Mouse (Mus musculus): ENCODE data around the gene Dnm1.

The Dnm1 gene

DNA sequence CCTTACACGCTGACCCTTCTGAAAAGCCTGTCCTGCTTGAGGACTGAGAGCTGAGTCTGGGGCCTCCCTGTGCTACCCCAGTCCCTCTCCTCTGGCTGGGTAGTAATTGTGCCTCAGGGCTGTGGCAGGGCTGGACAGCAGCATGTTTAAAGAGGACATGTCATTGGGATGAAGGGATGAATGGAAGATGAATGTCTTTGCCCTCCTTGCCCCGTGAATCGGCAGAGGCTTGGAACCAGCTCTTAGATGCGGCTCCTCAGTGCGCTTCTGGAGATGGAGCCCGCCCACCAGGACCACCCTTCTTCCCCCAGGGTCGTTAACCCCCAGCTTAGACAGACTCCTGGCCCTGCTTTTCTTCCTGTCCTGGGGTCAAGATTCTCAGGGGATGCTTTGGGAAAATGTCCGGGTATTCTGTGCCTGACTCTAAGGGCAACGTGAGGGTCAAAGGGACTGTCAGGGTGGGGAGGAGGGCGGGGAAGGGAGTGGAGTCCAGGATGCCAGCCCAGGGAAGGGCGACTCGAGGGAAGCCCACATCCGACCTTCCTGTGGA lies 24.2 kb downstream of the Dnm1 start:
- CTCF ChIA-PET, result interaction anchor here (0.6 to 2.3 kb wide), 9 partner anchors 21 to 154 kb away, joined by 3 to 9 read pairs (median 4); no protein-coding TSS in a partner anchor

DNA sequence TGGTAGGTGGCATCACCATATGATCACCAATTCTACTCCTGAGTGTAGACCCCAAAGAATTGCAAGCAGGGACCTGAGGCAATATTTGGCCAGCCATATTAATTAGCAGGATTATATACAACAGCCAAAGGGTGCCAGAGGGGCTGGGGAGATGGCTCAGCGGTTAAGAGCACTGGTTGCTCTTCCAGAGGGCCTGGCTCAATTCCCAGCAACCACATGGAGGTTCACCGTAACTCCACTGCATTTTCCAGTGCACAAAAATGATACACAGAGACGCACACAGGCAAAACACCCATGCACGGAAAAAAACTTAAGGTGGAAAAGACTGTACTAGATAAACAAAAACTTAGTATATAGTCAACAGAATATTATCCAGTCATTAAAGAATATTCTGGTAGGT lies 25.9 kb downstream of the Dnm1 start:
- ChIA-PET CTCF (interaction anchor here in 1 of 4 experiments (1.4 kb wide), 1 partner anchor 20 kb away, joined by 4 read pairs; no protein-coding TSS in a partner anchor), POLR2A (interaction anchor here in 1 of 4 experiments (3.1 kb wide), 1 partner anchor 14 kb away, joined by 10 read pairs; no protein-coding TSS in a partner anchor)

More for the DNA sequence above, 24.2 kb downstream of the Dnm1 start:
- POLR2A ChIA-PET, result interaction anchor here in 2 of 4 experiments (0.8 to 3.1 kb wide), 5 partner anchors 11 to 22 kb away, joined by 3 to 10 read pairs (median 6); no protein-coding TSS in a partner anchor

DNA sequence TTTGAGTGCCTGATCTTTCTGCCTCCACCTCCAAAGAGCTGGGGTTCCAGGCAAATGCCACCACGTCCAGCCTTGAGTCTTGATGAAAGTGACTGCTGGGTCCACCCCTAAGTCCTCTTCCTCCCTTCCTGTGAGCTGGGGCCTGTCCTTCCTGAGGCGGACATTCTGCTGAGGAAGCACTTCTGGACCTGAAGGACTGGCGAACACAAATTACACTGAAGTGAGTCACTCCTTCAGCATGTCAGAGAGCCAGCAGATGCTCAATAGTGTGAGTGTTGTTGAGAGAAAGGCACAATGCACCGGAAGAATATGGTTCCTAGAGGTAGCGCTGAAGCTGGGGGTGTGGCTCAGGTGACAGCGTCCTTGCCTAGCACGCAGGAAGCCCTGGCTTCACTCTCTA lies 27.8 kb downstream of the Dnm1 start:
- ChIA-PET CTCF (interaction anchor here in 3 of 4 experiments (0.6 to 2.2 kb wide), 4 partner anchors 10 to 497 kb away, joined by 3 to 7 read pairs (median 3); no protein-coding TSS in a partner anchor), POLR2A (interaction anchor here in 3 of 4 experiments (0.7 to 1.3 kb wide), 3 partner anchors 80 to 166 kb away, joined by 3 read pairs; no protein-coding TSS in a partner anchor)

DNA sequence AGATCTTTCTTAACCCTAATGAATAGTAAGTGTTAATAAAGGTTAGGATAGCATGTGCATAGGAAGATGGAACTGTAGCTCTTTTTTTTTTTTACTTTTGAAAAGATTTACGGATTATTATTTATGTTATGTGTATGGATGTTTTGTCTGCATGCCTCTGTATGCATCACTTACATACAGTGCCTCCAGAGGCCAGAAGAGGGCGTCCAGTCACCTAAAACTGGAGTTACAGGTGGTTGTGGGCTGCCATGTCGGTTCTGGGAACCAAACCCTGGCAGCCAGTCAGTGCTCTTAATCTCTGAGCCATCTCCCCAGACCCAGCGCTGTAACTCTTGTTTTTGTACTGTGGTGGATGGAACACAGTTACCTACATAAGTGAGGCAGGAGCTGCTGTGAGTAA lies 28.8 kb downstream of the Dnm1 start:
- CTCF ChIA-PET, result interaction anchor here (0.5 to 2.2 kb wide), 10 partner anchors 16 to 319 kb away, joined by 3 to 7 read pairs (median 4); no protein-coding TSS in a partner anchor
- POLR2A ChIA-PET, result interaction anchor here (0.6 to 1.8 kb wide), 6 partner anchors 12 to 325 kb away, joined by 3 to 5 read pairs (median 3); no protein-coding TSS in a partner anchor

DNA sequence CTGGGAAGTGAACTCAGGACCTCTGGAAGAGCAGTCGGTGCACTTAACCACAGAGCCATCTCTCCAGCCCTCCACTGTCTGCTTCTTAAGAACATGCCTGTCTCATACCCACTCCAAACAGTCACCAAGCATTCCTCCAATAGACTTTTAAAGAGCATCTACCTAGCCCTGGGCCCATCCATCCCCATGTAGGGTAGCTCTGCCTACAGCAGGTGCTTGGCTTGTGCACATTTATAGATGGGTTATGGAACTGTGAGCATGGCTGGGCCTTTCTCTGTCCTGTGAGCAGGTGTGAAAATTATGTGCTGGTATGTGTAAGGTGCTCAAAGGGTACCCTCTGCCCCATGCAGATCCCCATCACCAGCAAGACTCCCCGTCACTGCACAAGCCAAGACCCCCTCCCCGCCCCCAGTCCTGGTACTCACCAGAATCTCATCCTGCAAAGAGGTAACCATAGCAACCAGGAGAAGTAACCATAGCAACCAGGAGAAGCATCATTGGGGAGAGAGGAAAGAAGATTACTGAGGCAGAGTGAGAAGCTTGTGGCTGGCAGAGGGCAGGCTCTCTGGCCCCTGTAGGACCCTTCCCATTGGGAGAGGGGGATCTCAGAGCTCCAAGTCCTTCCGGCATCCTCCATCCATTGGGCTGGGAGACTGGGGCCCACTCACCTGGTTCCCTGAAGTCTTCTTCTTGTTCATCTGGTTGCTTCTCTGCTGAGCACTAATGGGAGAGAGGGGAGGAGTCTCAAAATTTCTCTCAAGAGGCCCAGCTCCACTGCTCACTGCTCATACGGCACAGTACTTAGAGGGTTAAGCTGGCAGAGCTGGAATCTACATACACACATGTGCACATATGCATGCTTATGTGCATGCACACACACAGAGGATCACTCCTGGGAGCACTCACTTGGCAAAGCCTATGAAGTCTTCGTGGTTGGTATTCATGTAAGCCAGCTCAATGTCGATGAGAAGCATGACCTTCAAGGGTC lies 30.1 kb downstream of the Dnm1 start:
- CTCF ChIA-PET, result interaction anchor here in 3 of 4 experiments (0.5 to 1.8 kb wide), 6 partner anchors 18 to 372 kb away, joined by 3 to 5 read pairs (median 3); no protein-coding TSS in a partner anchor
- POLR2A ChIA-PET, result interaction anchor here in 2 of 4 experiments (0.6 to 1.8 kb wide), 2 partner anchors 10 to 369 kb away, joined by 3 to 5 read pairs; no protein-coding TSS in a partner anchor

DNA sequence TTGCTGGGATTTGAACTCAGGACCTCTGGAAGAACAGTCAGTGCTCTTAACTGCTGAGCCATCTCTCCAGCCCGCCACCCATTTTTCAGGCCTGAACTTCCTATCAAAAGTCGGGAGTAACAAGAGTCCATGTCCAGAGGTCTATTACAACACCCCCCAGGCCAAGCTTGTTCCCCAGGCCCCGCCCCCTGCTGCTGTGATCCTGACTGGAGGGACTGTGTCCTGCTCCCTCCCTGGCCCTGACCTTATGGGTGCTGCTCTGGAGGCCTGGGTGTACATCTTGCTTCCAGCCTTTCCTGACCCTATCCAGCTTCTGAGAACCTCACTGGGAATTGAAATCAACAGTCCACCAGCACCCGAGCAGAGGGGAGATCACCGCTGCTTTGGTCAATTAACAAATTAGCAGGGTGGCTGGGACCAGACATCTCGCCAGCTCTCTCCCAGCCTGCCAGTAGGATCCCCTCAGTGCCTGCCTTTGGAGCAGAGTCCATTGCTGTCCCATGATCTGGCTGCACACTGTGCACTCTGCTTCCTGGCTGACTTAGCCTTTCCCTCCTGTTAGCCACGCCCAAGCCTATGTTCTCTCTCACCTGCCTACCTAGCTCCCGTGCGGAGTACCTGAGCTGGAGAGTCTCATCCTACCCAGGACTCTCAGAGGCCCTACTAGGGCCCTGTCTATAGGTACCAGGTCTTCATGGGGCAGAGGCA lies 31.4 kb downstream of the Dnm1 start:
- CTCF ChIA-PET, result interaction anchor here in 2 of 4 experiments (0.7 kb wide), 2 partner anchors 14 to 18 kb away, joined by 3 read pairs; no protein-coding TSS in a partner anchor
- POLR2A ChIA-PET, result interaction anchor here in 2 of 4 experiments (0.8 to 1.6 kb wide), 2 partner anchors 9 to 14 kb away, joined by 3 to 8 read pairs; no protein-coding TSS in a partner anchor

DNA sequence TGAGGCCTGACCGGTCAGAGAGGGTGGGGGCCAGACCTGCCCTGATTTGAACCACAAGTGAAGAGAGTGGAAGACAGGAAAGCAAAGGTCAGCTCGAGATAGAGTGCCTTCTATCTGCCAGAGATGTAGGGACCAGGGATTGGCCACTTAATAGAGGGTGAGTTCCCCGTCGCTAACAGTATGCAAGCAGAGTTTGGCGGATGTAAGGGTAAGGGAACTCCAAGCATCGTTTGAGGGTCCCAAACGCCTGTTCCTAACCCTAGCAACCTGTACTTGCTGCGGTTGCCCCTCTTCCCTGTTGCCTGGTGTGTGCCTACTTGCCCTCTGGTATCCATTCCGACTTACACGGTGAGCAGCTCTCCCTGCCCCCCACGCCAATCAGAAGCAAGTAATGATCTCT lies 32.4 kb downstream of the Dnm1 start:
- POLR2A ChIA-PET, result interaction anchor here in 1 of 4 experiments (1.6 kb wide), 1 partner anchor 8 kb away, joined by 8 read pairs; no protein-coding TSS in a partner anchor
- CTCF ChIA-PET, result interaction anchor here in 2 of 4 experiments (0.6 to 0.7 kb wide), 3 partner anchors 11 to 121 kb away, joined by 3 to 4 read pairs (median 3); partner anchors contain the start of gene Ciz1 (in 1 of the 2)

DNA sequence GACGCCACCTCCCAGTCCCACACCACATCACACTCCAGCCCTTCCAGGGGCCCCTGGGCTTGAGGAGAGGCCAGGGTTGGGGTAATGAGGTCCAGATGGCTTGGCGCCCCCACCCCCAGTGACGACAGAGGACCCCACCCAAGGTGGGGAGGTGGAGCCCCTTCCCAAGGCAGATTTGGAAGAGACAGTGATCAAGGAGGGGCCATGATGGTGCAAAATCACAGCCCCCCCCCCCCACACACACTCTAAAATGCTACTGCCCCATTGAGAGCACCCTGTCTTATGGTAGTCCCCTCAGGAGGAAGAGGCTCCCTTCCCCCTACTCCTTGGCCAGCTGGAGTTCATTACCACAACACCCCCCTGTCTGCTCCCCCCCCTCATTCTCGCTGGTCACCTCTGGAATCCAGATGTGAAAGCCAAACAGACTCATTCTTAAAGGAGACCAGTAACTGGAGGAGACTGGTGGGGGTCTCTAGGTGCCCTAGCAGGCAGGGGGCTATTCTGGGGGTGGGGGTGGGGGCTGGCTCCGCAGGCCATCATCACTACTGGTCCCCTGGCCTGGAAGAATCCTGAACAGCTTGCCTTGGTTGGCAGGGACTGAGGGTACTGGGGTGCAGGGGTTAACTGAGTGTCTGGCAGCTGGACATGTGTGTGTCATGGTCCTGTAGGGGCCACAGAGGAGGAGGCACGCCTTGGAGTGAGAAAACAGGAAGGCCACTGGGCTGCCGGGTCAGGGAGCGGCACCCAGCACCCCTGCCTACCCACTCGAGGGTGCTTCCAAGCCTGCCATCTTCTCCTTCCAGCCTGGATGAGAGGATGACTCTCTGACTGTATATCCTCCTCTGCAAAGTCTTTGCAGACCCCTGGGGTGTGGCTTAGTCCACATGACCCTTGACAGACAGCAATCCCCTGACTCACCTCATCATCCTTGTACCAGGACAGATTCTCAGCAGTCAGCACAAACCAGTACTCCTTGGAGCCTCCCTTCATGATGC lies 33.3 kb downstream of the Dnm1 start:
- ChIA-PET CTCF (interaction anchor here (0.6 to 1.8 kb wide), 7 partner anchors 12 to 266 kb away, joined by 3 to 10 read pairs (median 5); no protein-coding TSS in a partner anchor), POLR2A (interaction anchor here in 3 of 4 experiments (0.5 to 0.7 kb wide), 3 partner anchors 59 to 746 kb away, joined by 3 read pairs; no protein-coding TSS in a partner anchor)

DNA sequence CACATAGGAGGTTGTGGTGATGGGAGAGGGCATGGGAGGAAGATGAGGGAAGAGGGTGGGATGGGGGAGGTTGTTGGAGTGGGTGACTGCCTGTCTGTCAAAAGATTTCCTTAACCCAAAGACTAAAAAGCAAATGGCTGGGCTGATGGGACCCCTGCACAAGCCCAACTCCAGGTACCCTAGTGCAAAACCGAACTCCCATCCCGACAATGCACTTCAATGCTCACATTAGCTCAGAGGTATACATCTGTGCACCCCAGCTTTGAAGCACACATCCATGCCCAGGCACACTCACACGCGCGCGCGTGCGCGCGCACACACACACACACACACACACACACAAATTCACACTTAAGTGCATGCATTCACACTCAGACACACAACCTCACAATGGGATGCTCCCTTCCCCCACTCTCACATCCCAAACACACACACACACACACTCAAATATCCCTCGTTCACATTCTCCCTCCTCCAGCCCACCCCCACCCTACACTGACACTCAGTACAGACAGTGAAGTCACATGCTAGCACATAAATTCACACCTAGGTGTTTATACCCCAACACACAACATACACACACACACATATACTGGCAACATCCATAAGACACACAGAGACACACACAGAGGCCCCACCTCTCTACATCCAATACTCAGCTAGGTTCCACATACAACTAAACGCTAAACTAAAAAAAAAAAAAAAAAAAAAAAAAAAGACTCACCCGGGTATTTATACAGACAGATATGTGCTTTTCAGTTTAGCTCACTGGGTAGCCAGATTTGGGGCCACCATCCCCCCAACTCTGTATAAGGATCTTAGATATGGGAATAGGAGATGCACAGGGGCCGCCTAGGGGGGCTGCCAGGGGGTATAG lies 34.2 kb downstream of the Dnm1 start:
- POLR2A ChIA-PET, result interaction anchor here in 2 of 4 experiments (0.5 to 1.0 kb wide), 3 partner anchors 10 to 745 kb away, joined by 3 read pairs; no protein-coding TSS in a partner anchor

DNA sequence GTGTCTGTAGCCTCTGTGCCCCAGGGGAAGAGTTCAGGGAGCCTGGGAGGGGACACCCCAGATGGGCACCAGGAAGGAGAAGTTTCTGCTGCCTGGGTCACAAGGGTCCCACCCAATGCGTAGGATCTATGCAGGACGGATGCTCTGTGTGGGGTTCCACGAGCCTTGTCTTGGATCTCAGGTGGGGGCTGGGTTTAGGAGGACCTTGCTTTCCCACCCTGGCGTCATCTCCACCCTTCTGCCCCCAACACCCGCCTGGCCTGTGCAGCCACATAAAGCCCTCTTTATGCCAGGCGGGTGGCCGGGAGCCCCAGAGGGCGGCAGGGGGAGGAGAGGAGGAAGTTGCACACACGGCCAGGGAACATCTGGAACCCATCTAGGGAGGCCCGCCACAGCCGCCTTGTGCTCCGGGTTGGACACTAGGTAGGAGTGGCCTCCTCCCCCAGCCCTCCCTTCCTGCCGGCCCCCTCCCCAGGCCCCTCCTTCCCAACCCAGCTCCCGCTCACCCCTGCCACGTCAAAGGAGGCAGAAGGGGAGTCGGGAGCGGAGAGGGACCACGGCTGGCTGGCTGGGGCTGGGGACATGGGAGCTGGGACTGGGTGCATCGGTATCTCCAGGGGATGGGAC lies 35.2 kb downstream of the Dnm1 start:
- CTCF ChIA-PET, result interaction anchor here in 3 of 4 experiments (0.6 to 1.9 kb wide), 9 partner anchors 10 to 171 kb away, joined by 3 to 10 read pairs (median 3); partner anchors contain the start of gene Pomt1 (in 1 of the 3)
- POLR2A ChIA-PET, result interaction anchor here in 1 of 4 experiments (1.0 kb wide), 1 partner anchor 11 kb away, joined by 3 read pairs; no protein-coding TSS in a partner anchor

More for the DNA sequence above, 34.2 kb downstream of the Dnm1 start:
- CTCF ChIA-PET, result interaction anchor here in 3 of 4 experiments (0.6 to 1.8 kb wide), 11 partner anchors 11 to 835 kb away, joined by 3 to 10 read pairs (median 5); partner anchors contain the start of gene Pomt1 (in 1 of the 3)

DNA sequence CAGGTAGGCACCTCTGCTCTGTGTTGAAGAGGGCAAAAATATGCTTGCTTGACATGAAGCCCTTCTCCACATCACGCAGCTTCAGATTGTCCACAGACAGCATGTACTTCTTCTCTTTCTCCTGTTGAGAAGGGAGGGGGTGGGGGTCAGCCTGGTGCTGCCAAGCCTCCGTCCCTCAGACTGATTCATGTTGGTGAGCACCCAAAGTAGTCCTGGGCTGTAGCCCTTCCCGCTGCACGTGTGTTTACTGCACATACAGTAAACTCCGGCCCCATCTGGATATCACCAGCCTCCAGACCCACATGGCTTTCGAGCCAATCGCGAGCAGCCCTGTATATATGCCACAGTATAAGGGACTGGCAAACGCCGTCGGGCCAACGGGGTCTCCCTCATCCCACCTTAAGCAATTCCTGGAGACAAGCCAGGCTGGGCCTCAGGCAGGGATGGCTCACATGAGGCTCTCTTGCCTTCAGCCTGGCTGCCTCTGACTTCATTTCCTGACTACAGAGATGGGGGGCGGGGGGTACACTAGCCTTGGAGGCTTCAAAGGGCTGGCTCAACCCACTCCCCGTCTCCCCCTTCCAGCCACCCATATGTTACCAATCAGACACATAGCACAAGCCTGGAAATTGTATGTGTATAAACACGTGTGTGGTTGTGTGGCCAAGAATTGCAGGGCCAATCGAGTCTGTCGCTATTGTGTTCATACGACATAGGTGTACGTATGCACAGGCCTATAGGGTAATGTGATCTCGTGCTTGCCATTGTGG lies 36.1 kb downstream of the Dnm1 start:
- POLR2A ChIA-PET, result interaction anchor here in 2 of 4 experiments (0.6 to 1.5 kb wide), 4 partner anchors 13 to 198 kb away, joined by 3 to 9 read pairs (median 4); no protein-coding TSS in a partner anchor
- CTCF ChIA-PET, result interaction anchor here in 2 of 4 experiments (0.8 to 1.9 kb wide), 5 partner anchors 9 to 597 kb away, joined by 3 to 6 read pairs (median 5); no protein-coding TSS in a partner anchor

DNA sequence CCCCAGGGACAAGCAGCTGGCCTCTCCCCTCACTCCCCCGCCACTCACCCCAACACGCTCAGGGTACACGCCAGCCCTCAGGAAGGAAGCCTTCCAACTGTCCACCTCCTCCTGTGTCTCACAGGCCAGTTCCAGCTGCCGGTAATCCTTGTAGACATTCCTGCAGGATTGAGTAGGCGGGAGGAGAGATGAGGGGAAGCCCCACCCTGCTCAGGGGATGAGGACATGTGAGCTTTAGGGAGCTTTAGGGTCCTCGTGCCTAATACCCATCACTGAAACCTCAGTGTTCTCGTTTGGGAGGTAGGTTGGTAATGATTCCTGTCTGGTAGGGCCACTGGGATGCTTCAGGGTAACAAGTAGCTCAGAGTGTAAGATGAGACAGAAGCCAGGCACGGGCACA lies 37.4 kb downstream of the Dnm1 start:
- ChIA-PET POLR2A (interaction anchor here in 3 of 4 experiments (0.6 to 3.6 kb wide), 6 partner anchors 12 to 359 kb away, joined by 3 to 14 read pairs (median 3); no protein-coding TSS in a partner anchor), CTCF (interaction anchor here in 2 of 4 experiments (0.5 to 1.1 kb wide), 4 partner anchors 11 to 171 kb away, joined by 3 to 5 read pairs (median 4); no protein-coding TSS in a partner anchor)

DNA sequence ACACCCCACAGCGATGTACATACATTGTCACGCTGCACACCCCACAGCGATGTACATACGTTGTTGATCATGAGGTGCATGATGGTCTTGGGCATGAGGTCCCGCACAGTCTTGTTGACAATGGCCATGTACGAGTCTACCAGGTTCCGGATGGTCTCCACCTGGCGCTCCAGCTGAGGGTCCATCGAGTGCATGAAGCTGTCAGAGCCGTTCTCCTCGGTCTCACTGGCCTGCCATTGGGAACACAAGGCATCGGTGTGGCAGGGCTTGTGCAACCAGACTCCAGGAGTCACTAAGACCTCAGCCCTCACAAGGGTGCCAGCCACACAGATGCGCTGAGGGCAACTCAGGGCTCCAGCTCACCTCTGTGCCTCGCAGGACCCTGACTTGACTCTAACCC lies 38.3 kb downstream of the Dnm1 start:
- ChIA-PET POLR2A (interaction anchor here in 1 of 4 experiments (3.6 kb wide), 1 partner anchor 11 kb away, joined by 14 read pairs; no protein-coding TSS in a partner anchor), CTCF (interaction anchor here in 2 of 4 experiments (1.1 to 1.2 kb wide), 2 partner anchors 10 to 44 kb away, joined by 3 read pairs; no protein-coding TSS in a partner anchor)

All from embryonic stem cell, embryonic (primary cell).